Mouse (Mus musculus) lung, postnatal 4 days (tissue): ENCODE data around the gene Rufy3.

Source experiments
- DNase-seq, 2 experiments: peaks; one replicate each; pipeline ENCODE4 v3.0.0; 2021

The Rufy3 gene

DNA sequence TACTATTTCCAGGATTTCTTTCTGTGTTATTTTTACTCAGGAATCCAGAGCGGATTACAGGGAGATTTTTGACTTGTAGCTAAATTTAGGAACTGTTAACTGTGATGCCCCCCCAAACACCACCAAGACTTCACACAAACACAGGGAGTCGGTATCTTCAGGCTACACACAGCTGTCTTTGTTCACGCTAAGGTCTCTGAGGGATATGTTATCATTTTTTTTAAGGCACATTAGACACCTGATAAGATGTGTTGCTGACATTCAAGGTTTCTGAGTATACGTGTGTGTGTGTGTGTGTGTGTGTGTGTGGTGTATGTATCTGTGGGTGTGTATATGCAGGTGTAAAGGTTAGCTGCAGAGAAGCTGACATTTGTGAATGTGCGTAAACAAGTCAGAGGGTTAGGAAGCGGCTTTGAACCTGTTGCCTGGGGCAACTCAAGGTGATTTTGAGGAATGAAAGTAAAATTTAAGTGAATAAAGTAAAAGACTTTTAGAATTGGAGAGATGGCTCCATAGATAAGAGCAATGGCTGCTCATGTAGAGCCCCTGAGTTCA, 121.0 kb downstream of the Rufy3 start:
- no peak for DNase-seq

DNA sequence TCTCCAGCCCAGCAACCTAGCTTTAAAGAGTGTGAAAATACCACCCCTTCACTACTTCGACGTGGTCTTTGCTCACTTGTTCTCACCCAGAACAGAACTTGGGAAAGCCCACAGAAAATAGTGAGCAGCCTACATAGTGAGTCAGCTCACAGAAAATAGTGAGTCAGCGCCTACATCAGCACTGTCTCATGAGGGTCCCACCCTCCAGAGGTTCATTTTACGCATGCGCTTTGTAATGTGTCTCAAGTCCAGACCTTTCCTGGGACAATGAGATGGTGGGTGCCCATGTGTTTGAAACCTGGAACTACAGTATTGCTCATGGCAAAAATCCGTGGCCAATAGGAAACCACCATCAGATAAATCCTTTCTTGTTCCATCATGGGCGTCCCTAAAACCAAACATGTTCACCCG, 123.2 kb downstream of the Rufy3 start:
- DNase-seq = no peak

DNA sequence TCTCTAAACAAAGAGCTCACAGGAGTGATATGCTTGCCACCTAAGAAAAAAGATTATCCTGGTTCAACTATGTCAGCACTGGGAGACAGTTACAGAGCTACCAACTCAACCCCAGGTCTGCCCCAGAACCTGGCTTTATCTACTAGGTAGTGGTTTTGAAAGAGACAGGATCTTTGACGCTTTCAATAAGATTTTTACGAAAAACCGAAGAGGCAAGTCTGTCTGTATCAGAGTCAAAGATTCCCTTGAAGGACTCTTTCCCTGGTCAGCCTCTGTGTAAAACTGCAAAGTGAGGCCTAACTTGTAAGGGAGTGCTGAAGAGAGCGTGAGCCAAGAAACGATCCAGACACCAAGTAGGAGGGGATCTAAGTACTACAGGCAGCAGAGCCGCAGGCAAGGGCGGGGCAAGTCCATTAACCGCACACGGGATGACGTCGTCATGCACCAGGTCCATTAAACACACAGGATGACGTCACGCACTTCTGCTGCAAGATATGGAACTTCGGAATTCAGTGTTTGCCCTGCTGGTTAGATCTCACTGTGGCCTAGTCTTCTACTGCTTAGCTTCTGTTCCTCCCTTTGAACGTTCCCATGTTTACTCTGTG, 123.8 kb downstream of the Rufy3 start:
- DNase-seq = peak in 1 of 2 experiments; percentile 24

DNA sequence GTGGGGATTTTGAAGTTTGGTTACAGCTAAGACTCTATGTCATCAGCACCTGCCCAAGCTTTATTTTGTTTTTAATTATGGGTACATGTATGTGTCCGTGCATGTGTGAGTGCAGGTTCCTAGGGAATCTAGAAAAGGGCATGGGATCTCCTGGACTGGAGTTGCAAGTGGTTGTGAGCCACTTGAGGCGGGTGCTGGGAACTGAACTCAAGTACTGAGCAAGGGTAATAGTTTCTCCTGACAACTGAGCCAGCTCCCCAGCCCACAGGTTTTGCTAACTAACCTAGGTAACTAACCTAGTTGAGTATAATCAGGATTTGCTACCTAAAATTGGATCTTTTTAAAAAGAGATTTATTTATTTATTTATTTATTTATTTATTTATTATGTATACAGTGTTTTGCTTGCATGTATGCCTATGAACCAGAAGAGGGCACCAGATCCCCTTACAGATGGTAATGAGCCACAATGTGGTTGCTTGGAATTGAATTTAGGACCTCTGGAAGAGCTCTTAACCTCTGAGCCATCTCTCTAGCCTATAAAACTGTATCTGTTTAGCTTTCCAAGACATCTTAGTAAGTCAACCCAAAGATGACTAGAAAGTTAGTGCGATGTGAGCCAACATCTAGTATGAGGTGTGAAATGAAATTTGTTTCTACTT, 124.6 kb downstream of the Rufy3 start:
- no peak for DNase-seq

DNA sequence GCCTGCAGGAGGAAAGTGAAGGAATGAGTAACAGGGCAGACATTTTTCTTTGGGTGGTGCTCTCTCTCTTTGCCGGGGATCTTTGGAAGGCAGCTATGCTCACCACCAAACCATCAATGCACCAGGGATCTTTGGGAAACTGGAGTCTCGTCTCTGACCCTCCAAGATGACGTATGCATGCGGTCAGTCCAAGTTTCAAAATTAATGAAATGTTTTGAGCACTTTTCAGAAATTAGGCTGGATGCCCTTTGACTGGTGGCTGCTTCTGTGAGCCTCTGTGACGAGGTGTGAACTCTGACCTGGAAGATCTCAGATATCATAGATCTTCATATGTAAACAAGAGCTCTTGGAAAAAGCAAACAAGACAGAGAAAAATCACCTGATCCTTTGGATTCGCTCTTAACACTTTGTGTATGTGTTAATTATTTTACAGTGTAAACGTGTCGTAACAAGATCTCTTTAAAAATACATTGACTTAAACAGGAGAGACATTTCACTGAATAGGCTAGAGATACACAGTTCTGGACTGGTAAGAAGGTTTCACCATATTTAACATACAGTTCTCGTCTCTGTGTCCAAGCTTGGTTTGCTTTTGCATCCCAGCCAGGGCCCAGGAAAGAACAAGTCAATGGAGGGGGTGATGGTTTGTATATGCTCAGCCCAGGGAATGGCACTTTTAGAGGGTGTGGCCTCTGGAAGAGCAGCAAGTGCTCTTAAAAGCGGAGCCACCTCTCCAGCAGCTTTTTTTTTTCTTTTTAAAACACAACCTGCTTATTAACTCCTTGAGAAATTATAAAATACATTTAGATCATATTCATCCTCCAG, 126.1 kb downstream of the Rufy3 start:
- DNase-seq = no peak

DNA sequence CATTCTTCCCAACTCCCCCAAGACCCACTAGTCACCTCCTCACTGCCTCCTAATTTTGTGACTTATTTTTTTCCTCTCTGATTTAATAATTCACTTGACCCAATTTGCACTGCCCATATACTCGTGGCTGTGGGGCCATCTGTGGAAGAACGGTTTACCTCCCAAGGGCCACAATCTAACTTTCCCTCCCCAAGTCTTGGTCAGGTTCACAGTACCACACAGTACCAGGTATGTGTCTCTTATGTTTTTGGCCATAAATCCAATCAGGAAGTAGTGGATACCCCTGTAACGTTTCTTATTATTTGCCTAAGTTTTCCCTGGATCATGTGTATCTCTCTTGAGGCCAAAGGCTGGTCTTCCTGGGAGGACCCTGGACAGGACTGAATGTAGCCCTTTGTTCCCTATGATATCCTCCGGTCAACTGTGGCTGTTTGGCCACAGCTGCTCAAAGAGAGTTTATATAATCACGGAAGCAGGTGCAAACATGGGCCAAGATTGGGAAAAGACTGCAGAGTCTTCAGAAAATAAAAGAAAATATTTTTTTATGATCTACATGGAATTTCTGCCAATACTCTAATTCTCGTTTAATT, 126.8 kb downstream of the Rufy3 start:
- DNase-seq = no peak

DNA sequence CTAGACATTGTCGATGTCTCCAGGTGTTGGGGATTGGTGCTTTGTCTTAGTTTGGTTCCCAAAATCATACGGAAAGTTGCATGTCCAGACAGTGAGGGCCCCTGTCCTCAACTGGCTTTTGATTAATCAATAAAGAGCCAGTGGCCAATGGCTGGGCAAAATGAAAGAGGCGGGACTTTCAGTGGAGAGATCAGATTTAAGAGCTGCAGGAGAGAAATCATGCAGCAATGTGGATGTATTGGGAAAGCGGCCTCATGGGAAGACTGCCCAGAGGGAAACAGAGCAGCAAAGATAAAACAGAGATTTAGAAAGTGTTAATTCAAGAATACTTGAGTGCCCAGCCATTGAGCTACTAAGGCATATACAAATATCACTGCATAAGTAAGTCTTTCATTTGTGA, 127.7 kb downstream of the Rufy3 start:
- no peak for DNase-seq

DNA sequence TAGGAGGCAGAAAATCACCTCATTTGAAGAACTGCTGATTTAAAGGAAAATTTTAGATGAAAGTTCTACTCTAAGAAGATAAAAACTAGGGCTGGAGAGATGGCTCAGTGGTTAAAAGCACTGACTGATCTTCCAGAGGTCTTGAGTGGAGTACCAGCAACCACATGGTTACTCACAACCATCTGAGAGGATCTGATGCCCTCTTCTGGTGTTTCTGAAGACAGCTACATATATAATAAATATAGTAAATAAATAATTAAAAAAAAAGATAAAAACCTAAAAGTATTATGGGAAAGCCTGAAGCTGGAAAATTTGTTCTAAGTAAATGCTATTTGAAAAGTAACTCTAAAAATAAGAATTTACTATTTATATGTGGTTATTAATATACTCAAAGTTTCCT, 128.2 kb downstream of the Rufy3 start:
- DNase-seq = no peak

DNA sequence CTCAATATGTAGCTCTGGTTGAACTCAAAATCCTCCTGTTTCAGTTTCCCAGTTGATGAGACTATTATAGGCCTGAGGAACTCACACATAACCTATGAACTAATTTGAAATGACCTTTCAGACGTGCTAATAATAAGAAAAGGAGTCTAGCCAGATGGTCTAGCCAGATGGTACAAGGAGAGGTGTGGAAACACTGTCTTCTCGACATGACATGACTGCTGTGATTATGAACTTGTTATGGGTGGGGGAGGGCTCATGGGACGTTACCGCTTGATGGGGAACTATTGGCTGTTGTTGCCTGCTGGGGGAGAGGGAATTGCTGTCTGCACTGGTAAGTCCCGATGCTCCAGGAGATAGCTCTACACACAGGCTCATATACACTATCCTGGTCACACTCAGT, 132.5 kb downstream of the Rufy3 start:
- no peak for DNase-seq

DNA sequence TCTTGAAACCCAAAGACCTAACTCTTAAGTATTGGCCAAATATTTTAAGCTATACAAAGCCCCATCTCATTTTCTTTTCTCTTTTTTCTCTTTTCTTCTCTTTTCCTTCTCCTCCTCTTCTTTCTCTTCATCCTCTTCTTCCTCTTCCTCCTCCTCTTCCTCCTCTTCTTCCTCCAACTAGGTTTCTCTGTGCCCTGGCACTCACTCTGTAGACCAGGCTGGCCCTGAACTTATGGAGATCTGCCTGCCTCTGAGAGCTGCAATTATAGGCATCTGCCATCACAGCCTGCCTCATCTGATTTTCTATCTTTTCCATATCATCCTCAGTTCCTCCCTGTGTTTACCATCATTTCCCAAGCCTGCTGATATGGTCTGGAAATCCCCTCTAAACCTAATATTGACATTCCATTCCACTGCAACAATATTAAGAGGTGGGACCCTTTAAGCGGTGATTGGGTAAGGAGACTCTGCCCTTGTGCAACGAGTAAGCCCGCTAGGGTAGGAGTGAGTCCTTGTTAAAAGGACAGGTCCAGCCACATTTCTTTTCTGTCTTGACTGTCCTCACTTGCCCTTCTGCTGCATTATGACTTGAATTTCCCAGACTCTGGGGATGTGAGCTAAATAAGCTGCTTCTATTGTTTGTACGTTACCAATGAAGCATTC, 134.5 kb downstream of the Rufy3 start:
- no peak for DNase-seq
